Mouse (Mus musculus): ENCODE measurements around the gene Aff1. TPM values are rescaled to one million over a fixed set of nuclear protein-coding genes. Genes with fewer than 3 reads are reported as not detected.

Gene Aff1
- total RNA-seq, 2 experiments from 2014 or later, result 4.9 to 6.3 TPM

DNA sequence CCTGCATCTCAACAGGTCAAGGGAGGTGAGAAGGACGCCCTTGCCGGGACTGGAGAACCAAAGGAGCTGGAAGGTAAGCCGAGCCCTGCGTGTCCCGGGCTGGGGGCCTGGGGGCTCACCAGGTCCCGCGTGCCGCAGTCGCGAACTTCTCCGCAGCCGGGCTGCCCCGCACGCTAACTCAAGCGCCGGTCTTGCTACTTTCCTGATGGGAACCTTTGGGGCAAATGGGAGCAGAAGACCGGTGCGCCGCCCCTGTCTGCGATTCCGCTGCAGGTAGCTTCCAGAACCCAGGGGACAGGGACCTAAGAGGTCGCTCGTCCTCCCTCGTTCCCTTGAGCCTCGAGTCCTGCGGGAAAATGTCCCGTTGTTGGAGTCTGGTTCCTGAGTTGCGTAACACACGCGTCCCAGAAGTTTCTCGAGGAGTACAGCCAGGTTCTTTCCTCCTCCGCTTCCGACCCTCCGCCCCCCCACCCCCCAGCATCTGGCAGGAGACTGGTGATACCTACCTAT lies 412 bp downstream of the Aff1 start:
- intact Hi-C loops (cut with DNase I), result no loop called here
- DNase-seq, result no peak

DNA sequence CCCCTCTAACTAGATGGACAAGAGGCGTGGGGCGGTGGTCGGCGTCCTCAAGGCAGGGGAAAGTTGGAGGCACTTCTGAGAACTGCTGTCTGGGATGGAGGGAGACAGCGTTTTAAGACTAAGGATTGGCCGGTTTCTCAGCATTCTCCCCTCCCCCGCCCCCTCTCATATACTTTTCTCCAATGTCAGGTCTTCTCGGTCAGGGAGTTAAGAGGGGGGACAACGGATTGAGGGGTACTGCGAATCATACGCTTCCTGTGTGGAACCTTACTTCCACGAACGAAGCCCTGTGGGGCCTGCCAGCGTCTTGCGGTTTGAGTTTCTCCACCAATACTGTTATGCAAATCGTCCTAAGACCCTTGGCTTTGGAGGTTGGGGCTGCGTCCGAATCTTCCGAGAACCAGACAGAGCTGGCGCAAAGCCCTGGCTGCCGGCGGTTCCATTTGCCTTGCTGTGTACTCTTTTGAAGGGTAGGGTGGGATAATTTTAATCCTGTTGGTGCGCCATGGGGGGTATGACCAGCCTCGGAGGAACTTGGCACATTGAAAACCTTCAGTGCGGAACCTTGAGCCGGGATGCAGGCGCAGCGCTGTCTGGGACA lies 967 bp downstream of the Aff1 start:
- peak; percentile 26 for DNase-seq
- intact Hi-C loops (cut with DNase I), result no loop called here

DNA sequence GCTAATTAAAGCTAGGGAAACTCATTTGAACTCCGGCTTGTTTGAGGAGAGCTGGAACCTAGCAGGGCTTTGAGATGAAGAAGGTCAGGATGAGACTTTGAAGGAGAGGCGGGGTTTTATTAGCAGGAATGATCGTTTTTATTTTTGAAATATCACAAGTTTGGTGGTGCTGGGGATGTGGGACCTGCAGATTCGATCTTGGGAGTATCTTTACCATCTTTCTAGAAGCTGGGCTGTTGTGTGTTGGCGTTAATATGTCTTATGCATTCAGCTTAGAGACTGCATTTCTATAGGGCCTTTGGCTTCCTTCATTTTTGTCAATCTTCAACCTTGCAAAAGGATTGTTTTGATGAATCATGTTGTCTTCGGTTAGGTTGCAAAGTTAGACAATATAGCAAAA lies 1.9 kb downstream of the Aff1 start:
- intact Hi-C loops (cut with DNase I), result no loop called here
- no peak for DNase-seq

DNA sequence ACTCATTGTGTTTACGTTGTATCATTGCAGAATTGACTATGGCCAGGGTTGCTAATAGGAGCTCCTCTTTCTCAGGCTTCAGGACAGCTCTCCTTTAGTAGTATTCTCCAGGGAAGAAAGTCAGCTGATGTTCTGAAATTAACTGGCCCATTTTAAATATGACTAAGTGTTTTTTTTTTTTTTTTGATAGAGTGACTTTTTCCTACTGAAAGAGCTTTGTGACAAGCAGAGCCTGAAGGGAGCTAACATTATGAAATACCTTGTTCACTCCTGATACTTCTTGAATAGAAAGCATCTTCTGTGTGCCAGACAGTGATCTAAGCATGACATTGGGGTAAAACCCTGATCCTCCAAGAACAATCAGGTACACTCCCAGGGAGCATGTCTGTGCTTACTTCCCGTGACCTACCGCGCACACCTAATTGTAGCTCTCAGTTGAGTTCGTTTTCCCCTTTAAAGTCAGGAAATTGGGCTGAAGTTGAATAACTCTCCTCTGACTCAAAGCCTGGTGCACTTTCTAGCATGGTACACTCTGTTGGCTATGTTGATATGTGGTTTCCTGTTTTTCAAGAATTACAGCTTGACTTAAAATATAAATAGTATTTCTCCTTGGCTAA lies 5.8 kb downstream of the Aff1 start:
- intact Hi-C loops (cut with DNase I), result no loop called here
- DNase-seq, result no peak

DNA sequence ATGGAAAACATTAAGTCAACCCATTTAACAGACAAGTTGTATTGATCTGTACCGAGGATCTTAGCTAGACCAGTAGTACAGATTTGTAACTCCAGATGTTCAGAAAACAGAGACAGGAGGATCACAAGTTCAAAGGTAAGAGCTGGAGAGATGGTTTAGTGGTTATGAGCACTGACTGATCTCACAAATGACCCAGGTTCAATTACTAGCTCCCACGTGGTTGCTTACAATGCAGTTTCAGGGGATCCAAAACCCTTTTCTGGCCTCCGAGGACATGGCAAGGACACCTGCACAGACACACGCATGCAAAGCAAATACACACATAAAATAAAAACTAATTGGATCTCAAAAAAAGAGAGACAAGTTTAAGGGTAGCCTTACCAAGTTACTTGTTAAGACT lies 6.4 kb downstream of the Aff1 start:
- intact Hi-C loops (cut with DNase I), result no loop called here
- DNase-seq, result no peak

DNA sequence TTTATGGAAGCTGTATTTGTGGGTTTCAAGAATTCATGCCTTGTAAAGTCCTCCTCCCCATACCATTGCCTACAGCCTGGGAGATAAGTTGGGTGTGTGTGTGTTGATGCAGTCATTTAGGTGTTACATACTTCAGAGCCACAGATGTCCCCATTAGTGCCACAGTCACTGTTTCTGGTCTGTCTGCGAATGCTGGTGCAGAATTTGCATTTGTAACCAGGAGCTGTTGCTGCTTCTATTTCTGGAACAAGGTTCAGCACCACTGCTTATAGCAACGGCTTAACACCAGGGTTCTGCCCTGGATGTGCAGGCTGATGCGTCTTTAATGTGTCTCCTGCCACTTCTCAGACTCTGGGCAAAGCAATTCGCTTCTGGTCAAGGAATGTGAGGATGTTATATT lies 7.4 kb downstream of the Aff1 start:
- intact Hi-C loops (cut with DNase I), result no loop called here
- DNase-seq, result no peak

DNA sequence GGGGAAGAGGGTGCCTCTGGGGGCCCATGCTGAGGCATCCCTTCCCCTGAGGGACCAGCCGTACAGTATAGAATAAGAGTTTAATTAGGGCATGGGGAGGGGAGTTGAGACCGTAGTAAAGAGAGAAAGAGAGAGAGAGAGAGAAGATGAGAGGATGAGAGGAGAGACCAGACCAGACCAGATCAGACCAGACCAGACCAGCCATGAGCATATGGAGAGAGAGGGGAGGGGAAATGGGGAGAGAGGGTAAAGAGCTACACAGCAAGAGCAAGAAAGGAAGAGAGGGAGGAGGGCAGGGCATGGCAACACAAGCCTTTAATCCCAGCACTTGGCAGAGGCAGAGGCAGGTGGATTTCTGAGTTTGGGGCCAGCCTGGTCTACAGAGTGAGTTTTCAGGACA lies 8.5 kb downstream of the Aff1 start:
- no peak for DNase-seq
- intact Hi-C loops (cut with DNase I), result no loop called here

DNA sequence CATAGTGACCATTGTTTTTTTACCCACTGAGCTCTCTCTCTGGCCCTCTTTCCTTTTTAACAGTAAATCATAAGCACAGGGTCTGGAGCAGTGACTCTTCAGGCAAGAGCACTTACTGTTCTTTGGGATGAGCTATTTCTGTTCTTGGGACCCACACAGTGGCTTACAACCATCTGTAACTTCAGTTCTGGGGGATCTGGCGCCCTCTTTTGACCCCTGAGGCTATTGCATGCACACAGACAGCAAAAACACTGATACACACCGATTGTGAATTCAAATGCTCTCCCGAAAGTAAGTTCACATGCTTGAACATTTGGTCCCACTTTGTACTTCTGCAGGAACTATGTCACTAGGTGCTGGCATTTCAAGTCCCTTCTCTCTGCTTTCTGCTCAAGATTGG lies 9.3 kb downstream of the Aff1 start:
- intact Hi-C loops (cut with DNase I), result no loop called here

DNA sequence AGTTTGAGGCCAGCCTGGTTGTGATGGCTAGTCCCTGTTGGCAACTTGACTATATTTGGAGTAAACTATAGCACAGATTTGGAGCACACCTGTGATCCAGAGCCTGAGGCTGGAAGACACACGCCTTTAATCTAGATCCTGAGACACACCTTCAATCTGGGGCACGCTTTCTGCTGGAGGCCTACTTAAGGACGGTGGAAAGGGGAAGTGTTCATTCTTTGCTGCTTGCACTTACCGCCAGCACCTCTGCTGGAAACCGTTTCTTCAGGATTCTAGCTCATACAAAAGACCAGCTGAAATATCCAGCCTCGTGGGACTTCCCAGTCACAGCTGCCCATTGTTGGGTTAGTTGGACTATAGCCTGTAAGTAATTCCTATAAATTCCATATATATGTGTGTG lies 10.4 kb downstream of the Aff1 start:
- intact Hi-C loops (cut with DNase I), result no loop called here
- no peak for DNase-seq

More for the DNA sequence above, 9.3 kb downstream of the Aff1 start:
- DNase-seq, result no peak

DNA sequence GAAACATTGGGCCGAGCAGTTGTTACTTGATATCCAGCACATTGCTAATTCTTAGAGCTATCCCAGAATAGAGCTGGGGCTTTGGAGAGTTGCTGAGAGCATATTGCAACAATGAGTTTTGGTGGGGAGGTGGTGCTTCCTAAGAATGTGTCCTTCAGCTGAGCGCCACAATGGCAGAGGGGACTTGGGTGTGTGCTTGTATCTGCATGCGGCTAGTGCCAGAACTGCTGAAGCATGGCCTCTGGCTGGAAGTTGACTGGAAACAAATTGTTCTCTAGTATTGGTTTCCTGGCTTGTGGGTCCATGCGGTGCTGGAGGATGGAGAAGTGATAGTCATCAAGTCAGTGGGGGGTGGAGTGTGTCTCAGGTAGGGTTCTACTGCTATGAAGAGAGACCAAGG lies 13.2 kb downstream of the Aff1 start:
- DNase-seq, result no peak
- intact Hi-C loops (cut with DNase I), result no loop called here

DNA sequence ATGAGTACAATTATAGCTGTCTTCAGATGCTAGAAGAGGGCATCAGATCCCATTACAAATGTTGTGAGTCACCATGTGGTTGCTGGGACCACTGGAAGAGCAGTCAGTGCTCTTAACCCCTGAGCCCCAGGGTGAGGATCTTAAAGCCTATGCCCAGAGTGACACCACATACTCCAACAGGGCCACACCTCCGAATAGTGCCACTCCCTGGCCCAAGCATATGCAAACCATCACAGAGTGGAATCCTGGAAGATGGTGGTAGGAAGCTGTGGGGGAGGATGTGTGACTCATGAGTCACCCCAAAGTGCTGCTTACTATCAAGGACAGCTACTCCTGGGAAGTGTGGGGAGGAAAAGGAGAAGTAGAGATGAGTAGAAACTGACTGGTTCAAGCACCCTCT lies 13.7 kb downstream of the Aff1 start:
- no peak for DNase-seq
- intact Hi-C loops (cut with DNase I), result no loop called here

DNA sequence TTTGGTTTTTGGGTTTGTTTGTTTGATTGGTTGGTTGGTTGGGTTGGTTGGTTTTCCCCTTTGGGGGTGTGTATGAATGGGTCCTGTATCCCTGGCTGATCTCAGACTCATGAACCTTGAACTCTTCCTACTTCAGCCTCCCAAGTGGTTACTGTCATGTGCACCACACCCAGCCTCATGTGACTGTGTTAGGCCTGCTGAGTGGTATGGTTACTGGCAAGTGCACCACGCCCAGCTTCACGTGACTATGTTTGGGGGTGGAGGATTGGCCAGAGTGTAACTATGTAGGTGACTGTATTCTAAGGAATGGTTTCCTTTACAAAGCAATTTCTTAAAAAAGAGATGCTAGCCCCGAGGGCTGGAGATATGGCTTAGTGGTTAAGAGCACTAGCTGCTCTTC lies 16.9 kb downstream of the Aff1 start:
- intact Hi-C loops (cut with DNase I), result no loop called here
- DNase-seq, result no peak

DNA sequence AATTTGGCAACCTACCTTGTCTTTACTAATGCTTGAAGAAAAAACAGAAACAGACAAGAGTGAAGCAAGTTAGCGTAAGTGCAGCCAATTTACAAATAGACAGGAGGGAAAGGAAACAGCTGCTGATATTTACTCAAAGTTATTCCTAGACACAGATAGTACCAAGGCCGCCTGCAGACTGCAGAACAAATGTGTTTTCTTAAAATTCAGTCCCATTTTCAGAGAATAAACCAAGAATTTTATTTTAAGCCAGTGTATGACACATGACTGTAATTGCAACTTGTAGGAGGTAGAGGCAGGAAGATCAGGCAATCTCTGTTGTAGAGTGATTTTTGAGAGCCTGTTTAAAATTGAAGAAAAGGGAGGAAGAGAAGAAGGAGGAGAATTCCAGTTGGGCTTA lies 19.7 kb downstream of the Aff1 start:
- DNase-seq, result no peak
- intact Hi-C loops (cut with DNase I), result no loop called here

DNA sequence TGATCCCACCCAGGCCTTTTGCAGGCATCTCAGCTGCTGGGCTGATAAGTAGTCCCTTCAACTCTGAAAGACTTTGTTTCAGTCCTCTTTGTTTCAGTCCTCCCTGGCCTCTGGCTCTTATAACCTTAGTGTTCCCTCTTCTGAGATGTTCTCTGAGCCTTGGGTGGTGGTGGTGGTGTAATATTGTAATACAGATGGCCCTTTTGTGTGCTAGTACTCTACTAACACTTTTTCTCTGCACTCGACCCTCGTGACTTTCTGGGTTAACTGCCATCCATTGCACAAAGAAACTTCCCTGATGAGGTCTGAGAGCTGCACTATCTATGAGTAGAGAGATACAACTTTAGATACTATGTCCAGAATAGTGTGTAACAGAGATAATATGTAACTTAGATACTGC lies 21.2 kb downstream of the Aff1 start:
- intact Hi-C loops (cut with DNase I), result no loop called here
- no peak for DNase-seq

DNA sequence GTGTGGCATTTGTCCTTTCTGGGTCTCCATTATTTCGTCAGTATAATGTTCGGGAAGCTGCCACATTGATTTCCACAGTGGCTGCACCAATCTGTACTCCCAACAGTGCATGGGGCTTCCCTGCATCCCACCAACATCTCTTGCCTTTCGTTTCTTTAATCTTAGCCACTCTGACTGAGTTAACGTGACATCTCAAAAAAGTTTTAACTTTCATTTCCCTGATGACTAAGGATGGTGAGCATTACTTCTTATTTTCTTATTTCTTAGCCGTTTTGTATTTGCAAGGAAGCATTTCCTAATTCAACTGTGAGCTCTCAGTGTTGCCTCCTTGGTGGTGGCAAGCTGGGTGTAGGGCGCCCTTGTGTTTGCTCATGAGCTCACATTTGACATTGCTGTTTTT lies 22.8 kb downstream of the Aff1 start:
- intact Hi-C loops (cut with DNase I), result no loop called here
- DNase-seq, result no peak

DNA sequence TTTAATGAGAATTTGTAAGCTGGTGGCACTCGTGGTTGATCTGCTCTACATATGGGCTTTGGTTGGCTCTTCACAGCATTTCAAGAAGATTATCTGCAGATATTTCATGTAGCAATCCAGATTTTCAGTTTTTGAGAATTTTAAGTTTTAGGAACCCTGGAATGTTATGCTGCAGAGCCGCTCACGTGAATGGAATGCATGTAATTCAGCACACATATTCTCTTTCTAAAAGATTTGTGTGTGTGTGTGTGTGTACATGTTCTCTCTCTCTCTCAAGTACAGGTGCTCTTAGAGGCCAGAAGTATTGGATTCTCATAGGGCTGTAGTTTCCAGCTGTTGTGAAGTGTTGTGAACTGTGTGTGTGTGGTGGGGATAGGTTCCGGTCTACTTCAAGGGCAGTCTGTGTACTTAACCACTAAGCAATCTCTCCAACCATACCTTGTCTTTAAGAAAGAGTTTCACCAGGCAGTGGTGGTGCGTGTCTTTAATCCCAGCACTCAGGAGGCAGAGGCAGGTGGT lies 24.7 kb downstream of the Aff1 start:
- no peak for DNase-seq
- intact Hi-C loops (cut with DNase I), result no loop called here

DNA sequence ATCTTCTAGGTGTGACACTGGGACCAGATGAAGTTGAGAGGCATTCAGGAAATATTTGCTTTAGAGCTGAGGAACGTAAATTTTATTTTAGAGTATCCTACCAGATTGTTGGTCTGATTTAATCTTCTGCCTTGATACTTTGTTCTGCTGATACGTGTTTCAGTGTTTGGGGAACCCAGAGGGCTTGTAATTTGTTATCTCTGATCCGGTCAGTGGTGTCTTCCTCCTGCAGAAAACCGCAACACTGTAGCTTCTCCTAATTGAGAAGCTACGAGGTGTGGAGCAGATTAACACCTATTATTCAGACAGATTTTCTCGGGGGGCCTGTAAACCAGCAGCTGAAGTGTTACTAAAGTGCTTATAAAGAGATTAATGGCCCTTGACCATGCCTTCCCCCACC lies 27.0 kb downstream of the Aff1 start:
- intact Hi-C loops (cut with DNase I), result no loop called here

DNA sequence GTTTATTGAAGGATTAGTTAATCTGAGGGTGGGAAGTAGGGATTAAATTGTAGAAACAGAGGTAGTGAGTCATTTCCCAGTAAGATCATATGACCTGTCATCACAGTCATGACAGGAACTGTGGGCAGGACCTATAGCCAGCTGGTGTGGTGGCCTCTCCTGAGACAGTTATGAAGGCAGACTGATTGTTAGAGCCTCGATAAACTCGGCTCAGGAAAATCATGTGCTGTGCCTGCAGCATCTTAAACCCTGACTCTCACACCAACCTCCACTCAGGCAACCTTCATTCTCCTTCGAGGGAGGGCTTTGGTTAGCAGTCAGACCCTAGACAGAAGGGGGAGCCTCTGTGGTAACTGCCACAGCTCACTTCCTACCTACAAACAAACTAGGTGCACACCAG lies 27.7 kb downstream of the Aff1 start:
- intact Hi-C loops (cut with DNase I), result no loop called here
- DNase-seq, result no peak

More for the DNA sequence above, 27.0 kb downstream of the Aff1 start:
- DNase-seq, result no peak

DNA sequence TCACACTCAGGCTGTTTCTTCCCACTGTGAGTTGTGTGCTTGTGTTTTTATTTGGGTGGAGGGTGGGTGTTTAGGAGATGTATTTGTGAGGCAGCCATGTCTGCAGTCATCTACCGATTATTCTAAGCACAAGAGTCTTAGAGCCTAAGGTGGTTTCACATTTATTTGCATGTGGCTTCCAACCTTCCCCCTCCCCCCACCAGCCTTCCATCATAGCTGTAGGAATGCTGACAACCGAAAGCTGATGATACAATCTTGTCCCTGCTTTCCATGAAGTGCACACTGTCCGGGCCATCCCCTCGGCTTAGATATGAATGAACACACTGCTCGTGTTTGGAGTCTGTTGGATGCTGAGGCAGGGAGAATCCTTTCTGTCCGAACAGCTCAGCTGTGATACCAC lies 28.8 kb downstream of the Aff1 start:
- intact Hi-C loops (cut with DNase I), result no loop called here

DNA sequence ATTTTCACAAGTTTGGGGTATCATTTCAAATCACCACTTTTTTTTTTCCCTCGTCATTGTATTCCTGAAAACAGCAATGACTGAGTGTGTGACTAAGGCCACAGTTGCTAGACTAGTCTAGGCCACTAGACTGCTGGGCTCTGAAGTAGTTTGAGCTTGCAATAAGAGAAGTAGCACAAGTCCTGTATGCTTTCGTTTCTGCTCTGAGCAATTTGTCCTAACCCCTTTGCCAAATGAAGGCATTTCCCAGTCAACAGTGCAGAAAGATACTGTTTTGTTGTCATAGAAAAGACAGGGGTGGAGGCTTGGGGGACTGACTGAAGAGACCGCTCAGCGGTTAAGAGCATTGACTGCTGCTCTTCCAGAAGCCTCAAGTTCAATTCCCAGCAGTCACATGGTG lies 29.3 kb downstream of the Aff1 start:
- intact Hi-C loops (cut with DNase I), result no loop called here

More for the DNA sequence above, 28.8 kb downstream of the Aff1 start:
- DNase-seq, result no peak

DNA sequence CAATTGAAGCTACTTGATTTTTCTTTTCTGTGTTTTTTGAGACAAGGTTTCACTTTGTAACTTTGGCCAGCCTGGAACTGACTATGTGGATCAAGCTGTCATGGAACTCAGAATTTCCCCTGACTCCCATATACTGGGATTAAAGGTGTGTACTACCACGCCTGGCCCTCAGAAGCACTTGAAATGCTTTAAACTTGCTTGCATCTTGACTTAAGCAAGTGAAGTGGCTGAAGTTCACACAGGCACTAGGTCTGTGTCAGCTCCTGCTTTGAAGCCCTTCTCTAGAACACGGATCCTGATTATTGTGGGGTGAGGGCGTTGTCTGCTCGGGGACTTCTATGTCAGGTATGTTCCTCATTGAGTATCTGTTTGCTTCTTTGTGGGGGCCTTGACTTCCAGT lies 30.5 kb downstream of the Aff1 start:
- intact Hi-C loops (cut with DNase I), result no loop called here
- DNase-seq, result no peak

More for the DNA sequence above, 29.3 kb downstream of the Aff1 start:
- no peak for DNase-seq

DNA sequence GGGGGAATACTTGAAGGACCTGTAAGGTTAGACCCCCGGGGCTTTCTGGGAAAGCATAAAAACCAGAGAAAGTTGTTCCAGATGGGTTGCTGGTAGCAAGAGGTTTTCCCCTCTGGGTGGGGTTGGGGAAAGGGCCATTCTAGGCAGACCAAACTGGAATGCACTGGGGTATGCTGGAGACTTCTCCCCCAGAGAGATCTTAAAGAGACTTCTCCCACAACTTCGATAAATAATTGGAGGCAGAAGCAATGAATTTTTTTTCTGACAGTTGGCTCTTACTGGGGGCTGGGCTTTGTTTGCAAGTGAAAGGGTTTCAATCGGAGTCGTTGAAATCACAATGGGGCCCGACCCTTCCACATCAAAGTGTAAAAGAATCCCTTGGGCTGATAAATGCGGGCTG lies 32.2 kb downstream of the Aff1 start:
- no peak for DNase-seq
- intact Hi-C loops (cut with DNase I), result no loop called here

DNA sequence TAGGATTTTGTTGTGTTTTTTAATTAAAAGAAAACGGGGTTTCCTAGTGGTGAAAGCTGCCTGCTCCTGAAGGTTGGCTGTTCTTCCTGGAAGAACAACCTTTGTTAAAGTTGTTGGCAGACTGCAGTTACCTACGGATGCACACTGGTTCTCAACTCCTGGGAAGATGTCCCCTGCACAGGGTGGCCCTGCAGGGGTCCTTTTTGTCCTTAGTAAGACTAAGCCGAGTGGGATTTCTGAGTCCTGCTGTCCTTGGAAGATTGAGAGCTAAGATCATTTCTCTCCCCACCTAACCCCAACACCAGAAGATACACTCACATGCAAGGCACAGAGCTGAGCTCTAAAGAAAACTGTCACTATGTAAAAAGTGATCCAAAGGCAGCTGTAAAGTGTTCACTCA lies 32.6 kb downstream of the Aff1 start:
- intact Hi-C loops (cut with DNase I), result no loop called here
- no peak for DNase-seq

Data from left cerebral cortex, postnatal 4 days (tissue).